Mouse (Mus musculus) layer of hippocampus, adult 2 months (tissue): ENCODE results near the gene Gpsm3. TPM values are rescaled to one million over a fixed set of nuclear protein-coding genes. Genes with fewer than 3 reads are reported as not detected.
"Not testable (repeated sequence)": the region's sequence is repeated elsewhere in the genome, so short reads cannot be mapped to it uniquely, and the experiment has no call there.

Experiments
- DNase-seq, 2 experiments: peaks; one replicate each; pipeline ENCODE4 v3.0.0; 2022; ENCODE audit warnings: low spot score in 2 of 2
- H3K27ac ChIP-seq: fragments of 200-600 bp; 2 replicates; pipeline ENCODE4 v1.8.1; 2022
- H3K4me3 ChIP-seq: fragments of 200-600 bp; 2 replicates; pipeline ENCODE4 v1.8.1; 2022; ENCODE audit warnings: mild to moderate bottlenecking
- CTCF ChIP-seq: fragments of 200-600 bp; conservative IDR thresholded peaks from 2 replicates; pipeline ENCODE4 v1.8.1; 2022; ENCODE audit warnings: antibody characterized with exemption, mild to moderate bottlenecking, moderate library complexity
- long read RNA-seq, 2 experiments: library from polyadenylated mRNA; stranded (forward); transcript quantifications; one replicate each; pipeline ENCODE4 v2.0.0; 2021; ENCODE audit warnings: borderline mapping rate in 2 of 2
- total RNA-seq, 2 experiments: library from RNA; stranded (reverse); gene quantifications; 2 replicates each; pipeline ENCODE4 v1.2.3; 2021

Gpsm3 gene
- 1 to 10 TPM; 2.4 to 2.5 TPM for total RNA-seq
- long read RNA-seq, experiment 1, result 0 reads
- long read RNA-seq, experiment 2, partial matches to known transcripts, result 0 of 2 reads
- long read RNA-seq, experiment 2, other reads (novel, unspliced or antisense), result 0 of 2 reads

- Histone ChIP-seq H3K4me3 (no peak within 1 kb of the TSS; the same call in 1 of the 2 replicates), H3K27ac (peak within 1 kb of the TSS; percentile 64)
- no peak for TF ChIP-seq CTCF
- no peak for DNase-seq
Measured at GRCm38 (mm10) chr17:34589681-34590101, at the start of gene Gpsm3. TSS of gene Gpsm3 (plus strand) at chr17:34589806.

- DNase-seq, H3K27ac ChIP-seq, H3K4me3 ChIP-seq: not testable (repeated sequence)
Measured at GRCm38 (mm10) chr17:34543567-34543966, 46.0 kb upstream of the Gpsm3 start.

- no peak for DNase-seq
Measured at GRCm38 (mm10) chr17:34546797-34547196, 42.8 kb upstream of the Gpsm3 start.

GRCm38 (mm10) chr17:34547601-34548000 lies 42.0 kb upstream of the Gpsm3 start:
- no peak overlapping the region for H3K27ac ChIP-seq
- no peak for DNase-seq
- no peak overlapping the region for H3K4me3 ChIP-seq
- no peak for TF ChIP-seq CTCF

More at GRCm38 (mm10) chr17:34546797-34547196, 42.8 kb upstream of the Gpsm3 start:
- Histone ChIP-seq H3K27ac (no peak overlapping the region), H3K4me3 (no peak overlapping the region)
- no peak for TF ChIP-seq CTCF

GRCm38 (mm10) chr17:34549156-34549555 lies 40.5 kb upstream of the Gpsm3 start:
- TF ChIP-seq CTCF, result no peak

GRCm38 (mm10) chr17:34549843-34550242 lies 39.8 kb upstream of the Gpsm3 start:
- no peak overlapping the region for H3K27ac ChIP-seq
- no peak overlapping the region for H3K4me3 ChIP-seq
- no peak for DNase-seq
- no peak for TF ChIP-seq CTCF

More at GRCm38 (mm10) chr17:34549156-34549555, 40.5 kb upstream of the Gpsm3 start:
- Histone ChIP-seq H3K4me3 (no peak overlapping the region), H3K27ac (no peak overlapping the region)
- no peak for DNase-seq

- TF ChIP-seq CTCF, result no peak; the same call in none of the 2 replicates
- DNase-seq, result peak; percentile 59 to 78
- no peak overlapping the region for H3K4me3 ChIP-seq
- no peak overlapping the region for H3K27ac ChIP-seq
Measured at GRCm38 (mm10) chr17:34555483-34555882, 34.1 kb upstream of the Gpsm3 start.

- Histone ChIP-seq H3K4me3 (no peak overlapping the region), H3K27ac (no peak overlapping the region)
- DNase-seq, result no peak
- TF ChIP-seq CTCF, result no peak
Measured at GRCm38 (mm10) chr17:34556406-34556805, 33.2 kb upstream of the Gpsm3 start.

GRCm38 (mm10) chr17:34557411-34557810 lies 32.2 kb upstream of the Gpsm3 start:
- Histone ChIP-seq H3K27ac (no peak overlapping the region), H3K4me3 (no peak overlapping the region)
- no peak for TF ChIP-seq CTCF
- no peak for DNase-seq

GRCm38 (mm10) chr17:34559116-34559515 lies 30.5 kb upstream of the Gpsm3 start:
- TF ChIP-seq CTCF, result no peak
- no peak overlapping the region for H3K27ac ChIP-seq
- no peak for DNase-seq
- H3K4me3 ChIP-seq, result no peak overlapping the region

- no peak overlapping the region for H3K27ac ChIP-seq
- no peak for DNase-seq
- no peak overlapping the region for H3K4me3 ChIP-seq
- 0 out of 2 replicates have a peak, but pooled peaks have one; percentile 3 for TF ChIP-seq CTCF
Measured at GRCm38 (mm10) chr17:34559895-34560294, 29.7 kb upstream of the Gpsm3 start.

- no peak for DNase-seq
- H3K4me3 ChIP-seq, result no peak overlapping the region
- peak; percentile 18; the same call in 1 of the 2 replicates for TF ChIP-seq CTCF
- H3K27ac ChIP-seq, result no peak overlapping the region
Measured at GRCm38 (mm10) chr17:34560438-34560837, 29.2 kb upstream of the Gpsm3 start.

- DNase-seq, result no peak
- Histone ChIP-seq H3K4me3 (no peak overlapping the region), H3K27ac (no peak overlapping the region)
- TF ChIP-seq CTCF, result no peak
Measured at GRCm38 (mm10) chr17:34561200-34561599, 28.4 kb upstream of the Gpsm3 start.

GRCm38 (mm10) chr17:34562595-34562994 lies 27.0 kb upstream of the Gpsm3 start:
- no peak overlapping the region for H3K4me3 ChIP-seq
- no peak overlapping the region for H3K27ac ChIP-seq
- TF ChIP-seq CTCF, result no peak
- no peak for DNase-seq
